Mouse (Mus musculus) mouse trophoblast stem cell (cell line): ENCODE data around the gene Gm28048.

Experiments
- in situ Hi-C, 2 experiments: fragments of 300-500 bp; cut with MseI, MboI; formaldehyde crosslinking; loops; 2 replicates in 1 of 2; 3 replicates in 1 of 2; pipeline ENCODE4 v1.15.1; 2025

Gene Gm28048

DNA sequence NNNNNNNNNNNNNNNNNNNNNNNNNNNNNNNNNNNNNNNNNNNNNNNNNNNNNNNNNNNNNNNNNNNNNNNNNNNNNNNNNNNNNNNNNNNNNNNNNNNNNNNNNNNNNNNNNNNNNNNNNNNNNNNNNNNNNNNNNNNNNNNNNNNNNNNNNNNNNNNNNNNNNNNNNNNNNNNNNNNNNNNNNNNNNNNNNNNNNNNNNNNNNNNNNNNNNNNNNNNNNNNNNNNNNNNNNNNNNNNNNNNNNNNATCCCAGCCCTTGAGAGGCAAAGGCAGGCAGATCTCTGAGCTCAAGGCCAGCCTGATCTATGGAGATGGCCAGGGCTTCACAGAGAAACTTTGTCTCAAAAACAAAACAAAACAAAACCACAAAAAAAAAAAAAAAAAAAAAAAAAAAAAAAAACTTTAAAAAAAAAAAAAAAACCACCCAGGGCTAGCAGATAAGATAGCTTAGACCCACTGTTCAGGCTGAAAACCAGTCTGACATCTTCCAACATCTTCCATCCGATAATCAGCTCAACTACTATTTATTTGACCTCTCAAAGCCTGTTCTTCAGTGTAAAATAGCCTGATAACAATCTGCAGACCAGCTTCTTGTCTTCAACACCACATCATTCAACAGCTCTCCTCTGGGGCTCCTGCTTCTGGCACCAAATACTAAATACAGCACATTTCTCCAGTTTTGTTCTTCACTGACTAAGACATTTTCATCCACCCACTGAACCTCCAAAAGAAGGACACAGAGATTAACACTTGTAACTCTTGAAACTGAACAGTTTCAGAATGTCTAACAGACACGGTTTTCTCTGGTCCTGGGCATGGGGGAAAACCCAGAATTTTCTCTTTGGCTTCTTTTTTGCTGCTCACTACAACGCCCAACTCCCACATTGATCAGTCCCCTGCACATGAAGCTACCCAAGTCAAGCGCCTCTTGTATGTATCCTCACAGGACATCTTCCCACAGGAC, 136.9 kb downstream of the Gm28048 start:
- in situ Hi-C loops, result no loop called here

DNA sequence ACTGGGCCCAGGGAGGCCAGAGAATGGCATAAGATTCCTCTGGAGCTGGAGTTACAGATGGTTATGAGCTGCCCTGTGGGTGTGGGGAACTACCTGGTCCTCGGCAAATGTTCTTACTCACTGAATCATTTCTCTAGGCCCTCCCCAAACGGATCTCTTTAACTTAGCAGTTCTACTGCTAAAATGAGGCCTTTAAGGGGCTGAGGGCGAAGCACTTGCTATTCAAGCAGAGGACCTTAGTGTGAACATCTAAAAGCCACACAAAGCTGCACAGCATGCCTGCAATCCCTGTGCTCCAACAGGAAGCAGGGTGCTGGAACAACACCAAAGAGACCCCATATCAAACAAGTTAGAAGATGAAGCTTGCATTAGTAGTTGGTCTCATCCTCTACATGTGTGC, 142.4 kb downstream of the Gm28048 start:
- in situ Hi-C loops, result no loop called here

DNA sequence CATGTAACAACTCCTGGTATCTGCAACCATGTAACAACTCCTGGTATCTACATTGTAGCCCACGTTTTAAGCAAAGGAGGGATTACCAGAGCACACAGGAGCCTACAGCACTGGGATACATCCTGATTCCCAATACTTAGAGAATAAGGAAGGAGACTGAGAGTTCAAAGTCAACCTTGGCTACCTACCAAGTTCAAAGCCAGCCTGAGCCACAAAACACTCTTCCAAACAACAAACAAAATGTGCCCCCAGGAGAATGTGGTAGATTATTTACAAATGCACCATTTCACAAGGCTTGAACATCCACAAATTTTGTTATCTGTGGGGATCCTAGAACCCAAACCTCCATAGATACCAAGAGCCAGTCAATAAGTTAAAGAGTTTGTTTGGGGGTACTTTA, 143.5 kb downstream of the Gm28048 start:
- in situ Hi-C loops, result no loop called here

DNA sequence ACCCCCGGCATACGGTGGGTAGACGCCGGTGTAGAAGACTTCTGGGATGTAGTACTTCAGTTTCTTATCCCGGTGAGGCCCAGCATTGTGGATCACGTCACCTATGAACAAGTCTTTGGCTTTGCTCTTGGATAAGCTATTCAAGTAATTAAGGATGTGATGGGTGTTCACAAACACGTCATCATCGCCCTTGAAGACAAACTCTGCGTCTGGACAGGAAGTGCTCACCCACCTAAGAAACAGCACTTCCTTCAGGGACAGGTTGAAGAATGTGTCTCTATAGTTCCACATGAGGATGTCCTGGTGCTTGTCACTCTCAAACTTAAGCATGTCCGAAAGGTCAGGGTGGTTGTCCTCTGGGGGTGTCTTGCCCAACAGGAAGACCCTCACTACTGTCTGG, 145.6 kb downstream of the Gm28048 start:
- in situ Hi-C loops, result no loop called here

DNA sequence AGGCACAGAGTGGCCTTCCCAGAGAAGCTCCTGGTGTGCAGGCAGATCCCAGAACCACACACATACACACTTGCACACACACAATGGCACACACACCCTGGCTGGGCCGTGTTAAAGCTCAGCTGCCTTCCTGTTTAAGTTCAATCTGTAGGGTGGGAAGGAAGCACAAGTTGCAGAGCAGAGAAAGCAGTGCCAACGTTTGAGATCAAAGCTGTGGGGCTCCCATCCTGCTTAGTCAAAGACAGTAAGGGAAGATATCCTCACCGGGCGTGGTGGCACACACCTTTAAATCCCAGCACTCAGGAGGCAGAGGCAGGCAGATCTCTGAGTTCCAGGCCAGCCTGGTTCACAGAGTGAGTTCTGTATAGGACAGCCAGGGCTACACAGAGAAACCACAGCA, 149.3 kb downstream of the Gm28048 start:
- in situ Hi-C loops, result no loop called here

DNA sequence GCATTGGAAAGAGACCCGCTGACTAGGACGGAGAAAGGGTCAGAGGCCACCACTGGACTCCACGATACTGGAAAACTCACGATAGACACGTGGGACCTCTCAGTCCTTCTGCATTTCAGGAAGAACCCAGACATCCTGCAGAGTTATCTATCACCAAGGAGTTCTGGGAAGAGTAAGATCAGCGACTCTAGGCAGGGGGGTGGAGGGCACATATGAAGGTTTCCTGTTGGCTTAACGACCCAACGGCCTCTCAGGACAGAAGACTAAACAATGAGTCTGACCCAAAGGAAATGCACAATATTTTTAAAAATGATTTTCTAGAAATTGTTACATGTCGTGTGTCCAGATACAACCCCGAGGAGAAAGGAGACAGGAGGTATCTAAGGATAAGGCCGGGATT, 150.0 kb downstream of the Gm28048 start:
- in situ Hi-C loops, result no loop called here

DNA sequence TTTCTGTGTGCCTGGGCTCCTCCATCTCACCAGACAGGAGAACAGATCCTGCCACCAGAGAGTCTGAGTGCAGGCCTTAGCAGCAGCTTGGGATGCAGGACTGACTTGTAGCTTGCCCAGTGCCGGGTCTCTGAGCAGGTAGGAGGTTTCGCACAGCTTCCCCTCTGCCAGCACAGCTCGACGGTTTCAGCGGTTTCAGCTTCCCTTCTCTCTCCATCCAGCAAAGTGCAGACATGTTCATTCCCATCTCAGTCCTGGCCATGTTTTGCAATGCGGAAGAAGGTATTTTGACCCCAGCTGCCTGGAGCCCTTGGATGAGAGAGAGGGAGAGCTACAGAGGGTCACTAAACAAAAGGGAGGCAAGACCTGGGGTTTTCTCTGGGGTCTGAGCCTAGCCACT, 151.2 kb downstream of the Gm28048 start:
- in situ Hi-C loops, result no loop called here

DNA sequence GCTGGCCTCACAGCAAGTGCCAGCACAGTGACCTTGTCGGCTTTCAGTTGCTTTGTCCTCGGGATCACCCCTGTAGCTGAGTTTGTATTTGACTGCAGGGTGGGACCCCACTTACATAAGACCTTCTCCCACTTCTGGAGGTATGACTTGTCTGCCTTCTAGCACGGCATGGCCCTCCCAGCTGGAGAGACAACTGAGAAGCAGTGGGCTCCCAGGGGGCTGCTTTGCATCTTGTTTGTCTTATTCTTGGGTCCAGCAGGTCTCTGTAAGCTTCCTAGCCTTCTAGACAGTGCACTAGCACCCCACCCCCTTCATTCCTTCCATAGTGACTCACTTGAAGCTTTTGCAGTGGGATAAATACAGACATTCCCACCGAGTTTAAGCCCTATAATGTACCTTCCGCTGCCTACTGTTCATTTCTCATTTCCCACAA, 151.7 kb downstream of the Gm28048 start:
- in situ Hi-C loops, result no loop called here

DNA sequence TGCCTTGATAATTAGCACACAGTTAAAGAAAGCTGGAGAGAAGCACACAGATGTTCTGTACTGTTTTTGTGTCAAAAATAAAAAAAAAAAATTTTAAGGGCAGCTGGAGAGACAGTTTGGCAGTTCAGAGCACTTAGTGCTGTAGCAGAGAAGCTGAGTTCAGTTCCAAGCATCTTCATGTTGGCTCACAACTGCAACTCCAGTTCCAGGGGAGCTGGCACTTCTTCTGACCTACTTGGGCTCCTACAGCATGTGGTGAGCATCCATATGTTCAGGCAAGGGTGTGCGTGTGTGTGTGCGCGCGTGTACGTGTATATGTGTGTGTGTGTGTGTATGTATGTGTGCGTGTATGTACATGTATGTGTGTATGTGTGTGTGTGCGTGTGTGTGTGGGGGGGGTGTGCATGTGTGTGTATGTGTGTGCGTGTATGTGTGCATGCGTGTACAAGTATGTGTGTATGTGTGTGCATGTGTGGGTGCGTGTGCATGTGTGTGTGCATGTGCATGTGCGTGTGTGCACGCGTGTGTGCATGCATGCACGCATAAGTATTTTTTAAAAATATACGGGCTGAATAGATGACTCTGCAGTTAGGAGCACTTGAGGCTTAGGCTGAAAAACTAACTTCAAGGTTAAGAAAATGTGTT, 152.8 kb downstream of the Gm28048 start:
- in situ Hi-C loops, result no loop called here

DNA sequence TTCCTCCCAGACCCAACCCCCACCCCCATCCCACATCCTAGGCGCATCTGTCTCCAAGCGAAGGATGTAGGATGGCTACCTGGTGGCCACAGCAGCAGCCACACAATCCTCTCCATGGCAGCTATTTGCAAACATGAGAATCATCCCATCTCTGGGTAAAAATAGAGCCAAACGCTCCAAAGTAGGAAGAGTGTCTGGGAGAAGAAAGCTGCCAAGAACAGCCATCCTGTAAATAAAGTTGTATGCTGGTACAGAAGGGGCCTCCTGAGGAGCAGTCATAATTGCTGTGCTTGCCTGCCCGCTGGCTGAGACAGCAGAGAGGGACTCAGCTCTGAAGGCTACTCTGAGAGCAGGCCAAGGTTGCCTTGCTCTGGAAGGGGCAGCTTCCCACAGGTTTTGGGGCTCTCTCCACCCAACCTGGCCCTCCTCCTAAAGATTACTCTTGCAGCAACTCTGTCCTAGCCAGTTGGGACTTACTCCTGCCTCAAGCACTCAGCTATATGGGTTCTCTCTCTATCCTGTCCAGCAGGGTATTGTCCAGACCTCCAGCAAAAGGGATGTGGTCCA, 154.3 kb downstream of the Gm28048 start:
- in situ Hi-C loops, result no loop called here

DNA sequence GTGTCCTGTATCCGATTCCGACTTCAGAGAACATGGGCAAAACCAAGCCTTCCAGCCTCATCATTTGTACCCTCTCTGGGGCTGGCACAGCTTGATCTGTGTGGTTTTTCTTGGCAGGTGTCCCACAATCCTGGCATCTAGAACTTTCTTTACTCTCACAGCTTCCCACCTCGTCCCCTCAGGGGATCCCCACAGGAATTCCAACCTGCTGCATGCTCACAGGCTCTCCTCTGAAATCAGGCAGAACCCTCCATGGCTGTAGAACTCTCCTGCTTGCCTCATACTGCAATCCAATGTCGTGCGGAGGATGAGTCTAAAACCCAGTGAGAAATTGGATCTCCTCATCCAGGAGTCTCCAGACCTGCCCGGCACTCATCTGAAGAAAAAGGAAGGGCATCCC, 155.2 kb downstream of the Gm28048 start:
- in situ Hi-C loops, result no loop called here

DNA sequence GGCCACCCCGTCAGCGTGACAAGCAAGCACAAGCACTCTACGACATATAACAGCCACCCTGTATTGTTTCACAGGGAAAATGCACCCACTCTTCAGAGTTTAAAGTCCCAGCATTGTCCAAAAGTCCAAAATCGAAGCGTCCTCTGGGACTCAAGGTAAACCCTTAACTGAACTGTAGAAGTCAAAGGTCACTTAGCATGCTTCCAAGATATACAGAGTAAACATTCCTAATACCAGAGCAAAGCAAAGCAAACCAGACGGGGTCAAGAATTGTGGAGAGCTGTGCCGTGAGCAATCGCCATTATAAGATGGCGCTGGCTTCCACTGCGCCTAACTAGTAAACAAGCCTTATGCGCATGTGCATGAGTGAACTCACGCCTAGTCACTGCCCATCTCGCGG, 155.8 kb downstream of the Gm28048 start:
- in situ Hi-C loops, result no loop called here

DNA sequence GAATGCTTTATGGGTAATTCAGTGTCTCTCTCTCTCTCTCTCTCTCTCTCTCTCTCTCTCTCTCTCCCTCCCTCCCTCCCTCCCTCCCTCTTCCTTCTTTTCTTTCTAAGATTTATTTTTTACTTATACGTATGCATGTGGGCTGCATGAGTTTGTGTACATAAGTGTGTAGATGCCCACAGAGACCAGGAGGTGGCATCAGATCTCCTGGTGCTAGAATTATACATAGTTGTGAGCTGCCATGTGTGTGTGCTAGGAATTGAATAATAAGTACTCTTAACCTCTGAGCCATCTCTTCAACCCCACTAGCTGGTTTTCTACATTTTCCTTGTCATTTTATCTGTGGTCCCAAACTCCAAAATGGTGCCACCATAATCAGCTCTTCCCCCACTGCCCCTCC, 156.3 kb downstream of the Gm28048 start:
- in situ Hi-C loops, result no loop called here

DNA sequence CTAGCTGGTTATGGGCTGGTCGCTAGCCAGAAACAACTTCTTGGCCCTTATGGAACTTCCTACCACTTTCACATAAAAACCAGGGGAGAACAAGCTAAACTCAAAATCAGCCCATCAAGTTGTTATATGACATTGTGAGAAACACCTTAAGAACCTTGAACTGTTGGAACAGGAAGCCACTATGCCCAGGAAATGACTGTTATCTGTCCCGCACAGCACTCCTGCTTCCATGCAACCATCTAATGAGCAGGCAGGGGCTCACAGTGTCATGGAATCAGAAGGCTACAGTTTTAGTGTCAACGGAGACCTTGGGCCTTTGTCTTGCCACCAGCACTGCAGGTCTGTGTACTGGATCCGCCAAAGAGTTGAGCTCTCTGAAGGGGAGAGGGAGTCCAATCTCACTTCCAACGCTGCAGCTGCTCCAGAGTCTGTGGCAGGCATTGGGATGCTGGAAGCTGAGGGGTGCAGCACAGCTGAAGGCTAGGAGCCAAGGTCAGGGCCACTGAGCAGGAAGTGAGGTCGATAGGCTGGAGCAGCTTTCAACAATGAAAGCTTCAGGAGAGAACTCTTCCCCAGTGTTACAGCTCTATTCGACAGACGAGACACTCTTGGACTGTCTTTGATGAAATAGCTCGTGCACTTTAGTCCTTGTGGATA, 157.7 kb downstream of the Gm28048 start:
- in situ Hi-C loops, result no loop called here

DNA sequence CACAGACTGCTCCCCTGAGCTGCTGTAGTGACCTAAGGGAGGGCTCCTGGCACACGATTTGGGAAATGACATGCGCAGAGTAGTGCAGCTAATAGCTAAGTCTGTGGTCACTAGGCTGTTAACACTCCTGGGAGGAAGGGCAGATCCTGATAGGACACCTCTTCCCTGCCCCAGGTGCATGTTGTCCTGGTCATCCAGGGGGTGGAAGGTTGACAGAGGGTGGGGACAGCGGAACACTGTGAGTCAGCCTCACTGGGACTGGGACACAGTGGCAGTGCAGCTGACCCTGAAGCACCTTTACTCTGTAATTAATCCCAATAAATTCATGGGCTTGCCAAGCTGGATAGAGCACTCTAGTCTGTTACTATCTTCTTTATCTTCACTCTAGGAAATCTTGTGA, 160.6 kb downstream of the Gm28048 start:
- in situ Hi-C loops, result no loop called here

DNA sequence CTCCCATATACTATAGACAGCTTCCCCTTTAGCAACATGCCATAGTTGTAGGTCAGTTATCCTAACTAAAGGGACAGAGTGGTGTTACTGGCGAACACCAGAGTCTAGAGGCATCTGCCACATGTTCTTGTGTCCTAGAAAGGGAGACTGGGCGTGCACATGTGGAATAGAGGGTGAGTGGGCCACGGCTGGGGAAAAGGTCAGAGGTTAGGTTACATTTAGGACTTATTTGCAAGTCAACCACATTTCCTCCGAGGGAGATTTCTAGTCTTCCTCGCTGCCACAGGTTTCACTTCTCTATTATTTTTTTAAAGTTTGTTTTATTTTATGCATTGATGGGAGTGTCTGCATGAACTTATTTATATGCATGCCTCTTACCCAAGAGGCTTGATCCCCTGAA, 163.5 kb downstream of the Gm28048 start:
- in situ Hi-C loops, result no loop called here

DNA sequence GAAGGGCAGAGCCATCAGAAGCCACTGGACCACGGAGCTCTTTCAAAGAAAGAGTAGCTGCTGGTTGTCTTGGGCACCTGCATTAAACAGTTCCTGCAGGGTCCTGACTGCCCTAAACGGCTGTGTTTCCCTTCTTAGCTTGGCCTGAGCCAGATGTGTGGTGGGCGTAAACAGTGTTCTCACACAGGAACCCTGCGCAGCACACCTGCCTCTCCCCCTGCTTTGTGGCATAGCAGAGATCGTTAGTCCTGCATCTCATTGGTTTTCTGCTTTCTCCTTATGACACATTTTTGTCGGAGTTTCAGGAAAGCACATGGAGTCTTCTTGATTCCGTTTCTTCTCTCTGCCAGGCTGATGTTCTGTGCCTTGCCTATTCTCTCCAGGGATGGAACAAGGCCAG, 166.0 kb downstream of the Gm28048 start:
- in situ Hi-C loops, result no loop called here

DNA sequence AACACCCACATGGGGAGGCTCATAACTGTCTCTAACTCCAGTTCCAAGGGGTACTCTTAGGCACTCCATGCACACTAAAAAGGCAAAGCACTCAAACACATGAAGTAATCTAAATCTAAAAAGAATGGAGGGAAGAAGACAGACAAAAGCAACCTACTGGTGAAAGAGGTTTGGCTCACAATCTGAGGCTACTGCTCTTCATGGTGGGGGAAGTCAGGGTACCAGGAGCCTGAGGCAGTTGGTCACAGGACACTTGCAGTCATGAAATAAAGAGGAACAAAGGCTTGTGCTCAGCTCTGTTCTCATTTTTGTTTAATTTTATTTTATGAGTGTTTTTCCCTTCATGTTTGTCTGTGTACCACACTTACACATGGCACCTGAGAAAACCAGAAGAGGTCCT, 166.7 kb downstream of the Gm28048 start:
- in situ Hi-C loops, result no loop called here

DNA sequence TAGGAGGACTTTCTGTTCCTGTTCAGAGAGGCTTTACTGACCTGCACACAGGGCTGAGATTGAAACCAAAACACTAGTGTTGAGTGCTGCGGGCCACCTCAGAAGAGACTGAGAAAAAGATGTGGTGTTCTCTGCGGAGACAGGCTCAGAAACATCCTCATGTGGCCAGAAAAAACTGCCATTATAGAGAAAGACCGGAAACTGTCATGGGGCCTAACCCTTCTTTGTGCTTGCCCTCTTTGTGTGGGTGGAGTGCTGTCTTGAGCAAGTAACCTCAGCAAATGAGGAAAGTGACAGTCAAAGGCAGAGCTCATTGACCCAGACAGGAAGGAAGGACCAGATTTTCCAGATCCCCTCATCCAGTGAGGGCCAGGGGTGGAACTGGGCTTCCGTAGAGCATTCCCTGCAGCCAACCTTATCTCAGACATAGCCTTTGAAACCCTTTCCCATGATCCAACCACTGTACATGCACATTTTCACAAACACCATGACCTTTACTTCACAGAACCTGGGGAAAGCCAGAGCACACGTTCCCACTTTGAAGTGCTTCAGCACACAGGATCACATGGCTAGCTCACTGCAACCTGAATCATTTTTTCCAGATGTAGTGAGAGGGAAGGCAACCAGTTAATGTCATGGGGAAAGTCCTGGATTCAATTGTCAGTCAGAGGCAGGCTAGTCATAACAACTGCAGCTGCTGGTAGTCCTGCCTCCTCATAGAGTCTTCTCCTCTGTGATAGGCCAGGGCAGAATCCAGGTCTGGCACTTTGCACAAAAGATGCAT, 167.8 kb downstream of the Gm28048 start:
- in situ Hi-C loops, result no loop called here

DNA sequence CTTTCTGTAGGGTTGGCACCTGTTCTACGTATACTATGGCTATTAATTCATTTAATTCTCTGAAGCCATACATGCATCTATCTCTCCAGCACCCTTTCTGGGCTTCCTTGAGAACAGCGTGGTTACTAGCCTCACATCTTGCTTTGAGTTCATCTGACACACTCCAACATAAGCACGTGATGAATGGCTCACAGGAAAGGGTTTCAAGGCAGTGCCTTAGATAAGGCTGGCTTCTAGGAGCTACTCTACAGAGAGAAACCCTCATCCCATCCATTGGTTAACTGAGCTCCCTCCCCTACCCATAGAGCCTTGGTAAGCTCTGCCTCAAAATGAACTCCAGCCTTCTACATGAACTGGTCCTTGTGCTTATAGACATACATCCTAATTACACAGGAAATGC, 168.5 kb downstream of the Gm28048 start:
- in situ Hi-C loops, result no loop called here

DNA sequence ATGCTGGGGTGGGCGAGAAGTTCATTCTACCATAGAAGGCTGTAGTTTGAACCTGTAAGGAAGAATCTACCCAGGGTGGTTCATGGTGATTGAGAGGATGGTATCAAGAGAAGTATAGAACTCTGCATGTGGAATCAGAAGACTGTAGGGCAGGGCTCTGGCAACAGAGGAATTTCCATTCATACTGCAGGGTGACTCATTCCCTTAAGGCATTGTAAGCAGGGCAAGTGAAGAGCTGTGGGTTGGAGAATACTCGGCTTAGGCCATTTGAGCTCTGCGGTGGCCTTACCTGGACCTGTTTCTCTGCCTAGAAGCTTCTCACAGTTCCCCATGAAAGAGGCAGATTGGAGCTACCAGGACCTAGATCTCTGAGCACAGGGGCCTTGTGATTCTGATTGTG, 170.5 kb downstream of the Gm28048 start:
- in situ Hi-C loops, result no loop called here
